Mouse (Mus musculus) CH12.LX (cell line): ENCODE data around the gene Frs2. TPM values are rescaled to one million over a fixed set of nuclear protein-coding genes. Genes with fewer than 3 reads are reported as not detected.
"Not testable (repeated sequence)": the region's sequence is repeated elsewhere in the genome, so short reads cannot be mapped to it uniquely, and the experiment has no call there.

ENCODE experiments used
- DNase-seq: peaks from one replicate; pipeline ENCODE4 v3.0.0-alpha.2; 2013; ENCODE audit errors: extremely low read depth
- H3K27ac ChIP-seq: 2 replicates; pipeline ENCODE4 v1.5.1; 2012; ENCODE audit warnings: low read depth, mild to moderate bottlenecking, control low read depth, moderate library complexity; ENCODE audit not compliant: insufficient read depth
- H3K27me3 ChIP-seq: replicated peaks from 2 replicates; pipeline ENCODE3; 2012; ENCODE audit warnings: inconsistent platforms
- H3K36me3 ChIP-seq, 2 experiments: replicated peaks in 1 of 2; 2 replicates each; pipeline versions ENCODE3 to v1.6.1; 2012; ENCODE audit warnings: inconsistent platforms in 1 of 2, low read length in 1 of 2, mild to moderate bottlenecking in 1 of 2, mixed read lengths in 1 of 2, moderate library complexity in 1 of 2; ENCODE audit not compliant: control insufficient read depth in 1 of 2, insufficient read depth in 1 of 2
- H3K4me1 ChIP-seq, 2 experiments: 2 replicates each; pipeline ENCODE4 v1.6.1; 2012; ENCODE audit warnings: inconsistent platforms in 1 of 2, moderate library complexity in 1 of 2; ENCODE audit not compliant: insufficient read depth in 2 of 2, control insufficient read depth in 1 of 2
- H3K4me2 ChIP-seq: 2 replicates; pipeline ENCODE4 v1.6.1; 2012; ENCODE audit warnings: low read depth, mild to moderate bottlenecking, control low read depth; ENCODE audit not compliant: poor library complexity, insufficient read depth, severe bottlenecking
- H3K4me3 ChIP-seq, 3 experiments: fragments of 150-350 bp in 1 of 3; sonication (generic) in 1 of 3; replicated peaks in 1 of 3; 2 replicates each; pipeline versions ENCODE3 to v1.5.1; 2011 to 2012; ENCODE audit warnings: low read depth in 2 of 3, low read length in 2 of 3, mild to moderate bottlenecking in 2 of 3, moderate library complexity in 2 of 3, control low read depth in 1 of 3, improper control_type of control experiment in 1 of 3, inconsistent platforms in 1 of 3, mixed read lengths in 1 of 3; ENCODE audit not compliant: poor library complexity in 1 of 3
- H3K79me2 ChIP-seq: replicated peaks from 2 replicates; pipeline ENCODE4 v1.6.1; 2012; ENCODE audit warnings: mild to moderate bottlenecking, moderate library complexity; ENCODE audit not compliant: control insufficient read depth, poor library complexity, insufficient read depth, severe bottlenecking; ENCODE audit errors: extremely low read depth
- H3K9ac ChIP-seq: 2 replicates; pipeline ENCODE4 v1.6.1; 2012; ENCODE audit warnings: low read depth, mild to moderate bottlenecking, control low read depth, moderate library complexity; ENCODE audit not compliant: insufficient read depth
- H3K9me3 ChIP-seq: replicated peaks from 2 replicates; pipeline ENCODE3; 2012; ENCODE audit warnings: low read length, inconsistent platforms, mixed read lengths
- BHLHE40 ChIP-seq: IDR thresholded peaks from 2 replicates; pipeline ENCODE4 v1.6.1; 2011; ENCODE audit warnings: mild to moderate bottlenecking, low read depth, low read length, improper control_type of control experiment
- ETS1 ChIP-seq: conservative IDR thresholded peaks from 2 replicates; pipeline ENCODE4 v1.6.1; 2012; ENCODE audit warnings: low read depth, mild to moderate bottlenecking, inconsistent platforms, low read length, improper control_type of control experiment, moderate library complexity
- HCFC1 ChIP-seq: IDR thresholded peaks from 2 replicates; pipeline ENCODE4 v1.6.1; 2012; ENCODE audit warnings: low read depth, mild to moderate bottlenecking, inconsistent platforms, low read length, improper control_type of control experiment
- JUN ChIP-seq: IDR thresholded peaks from 2 replicates; pipeline ENCODE4 v1.6.1; 2011; ENCODE audit warnings: low read depth, mild to moderate bottlenecking, low read length, improper control_type of control experiment, moderate library complexity; ENCODE audit not compliant: insufficient read depth
- JUND ChIP-seq: conservative IDR thresholded peaks from 2 replicates; pipeline ENCODE4 v1.6.1; 2011; ENCODE audit warnings: low read depth, low read length, improper control_type of control experiment
- KAT2A ChIP-seq: IDR thresholded peaks from 2 replicates; pipeline ENCODE4 v1.6.1; 2012; ENCODE audit warnings: low read length, improper control_type of control experiment, inconsistent platforms; ENCODE audit not compliant: insufficient replicate concordance
- MAFK ChIP-seq: IDR thresholded peaks from 2 replicates; pipeline ENCODE4 v1.6.1; 2011; ENCODE audit warnings: low read length, improper control_type of control experiment; ENCODE audit not compliant: insufficient replicate concordance
- MAX ChIP-seq: IDR thresholded peaks from 2 replicates; pipeline ENCODE4 v1.6.1; 2011; ENCODE audit warnings: low read length, improper control_type of control experiment
- POLR2AphosphoS2 ChIP-seq: IDR thresholded peaks from 2 replicates; pipeline ENCODE4 v1.6.1; 2011; ENCODE audit warnings: low read depth, low read length, improper control_type of control experiment
- ZC3H11A ChIP-seq: IDR thresholded peaks from 2 replicates; pipeline ENCODE4 v1.6.1; 2012; ENCODE audit warnings: low read depth, mild to moderate bottlenecking, inconsistent platforms, low read length, improper control_type of control experiment
- ZMIZ1 ChIP-seq: IDR thresholded peaks from 2 replicates; pipeline ENCODE4 v1.6.1; 2012; ENCODE audit warnings: low read depth, mild to moderate bottlenecking, inconsistent platforms, low read length, improper control_type of control experiment
- dilution Hi-C: fragments of 300-500 bp; cut with MboI; formaldehyde crosslinking; loops from 2 replicates; pipeline ENCODE4 v1.14.3; 2020; ENCODE audit warnings: low sequenced_read_pairs; ENCODE audit not compliant: extremely low pct_unique_long_range_greater_than_20kb, extremely low pct_ligation_motif_present
- in situ Hi-C: fragments of 300-500 bp; cut with MboI; formaldehyde crosslinking; loops from 3 replicates; pipeline ENCODE4 v1.14.3; 2019; ENCODE audit warnings: low sequenced_read_pairs, low pct_ligation_motif_present, low pct_unique_long_range_greater_than_20kb, mixed read lengths
- polyA plus RNA-seq: library from polyadenylated mRNA; unstranded; fragments of >175 nt; gene quantifications from 2 replicates; pipeline ENCODE4 v1.2.1, GENCODE M21; 2012; ENCODE audit warnings: low read depth; ENCODE audit not compliant: insufficient read length
- total RNA-seq, 2 experiments: library from RNA; depleted of rRNA; stranded (reverse); fragments of 300-350 nt in 1 of 2; fragments of >200 nt in 1 of 2; gene quantifications; 2 replicates each; pipeline ENCODE4 v1.2.3; 2012 to 2014

Frs2 gene
- total and polyA plus RNA-seq, 3 experiments, result 4.3 to 10.4 (median 5.6) TPM

- DNase-seq, result no peak
- dilution Hi-C loops (no loop called here), in situ Hi-C loops (loop anchor here (25.0 kb wide), 1 partner anchor 708 kb away; no protein-coding TSS in a partner anchor)
- H3K4me2 ChIP-seq, result no peak within 1 kb of the TSS
- no peaks in the 10 kb centered on the region for H3K4me1 ChIP-seq
- peaks cover 13 to 34% of the 10 kb centered on the region in 2 experiments for H3K36me3 ChIP-seq
- no peak within 1 kb of the TSS for H3K9ac ChIP-seq
- H3K27me3 ChIP-seq, result no peaks in the 10 kb centered on the region
- no peak for TF ChIP-seq ZC3H11A
- TF ChIP-seq JUN, result no peak
- TF ChIP-seq POLR2AphosphoS2, result no peak
- no peak for TF ChIP-seq MAFK
- TF ChIP-seq MAX, result no peak
- TF ChIP-seq BHLHE40, result no peak
- TF ChIP-seq KAT2A, result no peak
- TF ChIP-seq ZMIZ1, result no peak
- TF ChIP-seq HCFC1, result no peak
- no peak for TF ChIP-seq ETS1
- TF ChIP-seq JUND, result no peak
- H3K79me2 ChIP-seq, result no peaks in the 10 kb centered on the region
- no peaks in the 10 kb centered on the region for H3K9me3 ChIP-seq
- H3K4me3 ChIP-seq, result no peak within 1 kb of the TSS
- H3K27ac ChIP-seq, result no peak within 1 kb of the TSS
Observed at GRCm38 (mm10) chr10:117045175-117046056, 102.9 kb downstream of the Frs2 start, which contains the start of gene Lrrc10. Gene Lrrc10, plus strand, starts transcription at chr10:117045341.

- H3K4me3 ChIP-seq, H3K9me3 ChIP-seq, H3K4me2 ChIP-seq, H3K79me2 ChIP-seq, H3K27me3 ChIP-seq, DNase-seq, dilution Hi-C loops, H3K9ac ChIP-seq, H3K4me1 ChIP-seq, H3K27ac ChIP-seq: not testable (repeated sequence)
- in situ Hi-C loops, result loop anchor here (25.0 kb wide), 1 partner anchor 706 kb away; no protein-coding TSS in a partner anchor
- H3K36me3 ChIP-seq, result peaks cover 0 to 16% of the 10 kb centered on the region in 2 experiments
Observed at GRCm38 (mm10) chr10:117043497-117044166, 104.7 kb downstream of the Frs2 start.
